Mouse (Mus musculus): ENCODE results near the gene Gm20696.

The Gm20696 gene

GRCm38 (mm10) chr6:99511862-99512261, 154.7 kb downstream of the Gm20696 start:
- DNase-seq: no peak

GRCm38 (mm10) chr6:99509189-99509592, 157.4 kb downstream of the Gm20696 start:
- no peak for DNase-seq

GRCm38 (mm10) chr6:99506816-99507215, 159.8 kb downstream of the Gm20696 start:
- no peak for DNase-seq

GRCm38 (mm10) chr6:99503741-99504140, 162.9 kb downstream of the Gm20696 start:
- no peak for DNase-seq

GRCm38 (mm10) chr6:99502727-99503126, 163.9 kb downstream of the Gm20696 start:
- no peak for DNase-seq

- no peak for DNase-seq
Measured at GRCm38 (mm10) chr6:99502314-99502713, 164.3 kb downstream of the Gm20696 start.

GRCm38 (mm10) chr6:99500570-99501270, 165.9 kb downstream of the Gm20696 start:
- DNase-seq: no peak

GRCm38 (mm10) chr6:99498082-99498481, 168.5 kb downstream of the Gm20696 start:
- no peak for DNase-seq

- DNase-seq: no peak
Measured at GRCm38 (mm10) chr6:99496114-99496513, 170.5 kb downstream of the Gm20696 start.

GRCm38 (mm10) chr6:99492937-99493336, 173.7 kb downstream of the Gm20696 start:
- no peak for DNase-seq

GRCm38 (mm10) chr6:99491979-99492544, 174.5 kb downstream of the Gm20696 start:
- DNase-seq: no peak

- no peak for DNase-seq
Measured at GRCm38 (mm10) chr6:99491146-99491545, 175.5 kb downstream of the Gm20696 start.

- DNase-seq: no peak
Measured at GRCm38 (mm10) chr6:99489900-99490648, 176.5 kb downstream of the Gm20696 start.

- no peak for DNase-seq
Measured at GRCm38 (mm10) chr6:99489423-99489822, 177.2 kb downstream of the Gm20696 start.

- no peak for DNase-seq
Measured at GRCm38 (mm10) chr6:99485884-99486640, 180.5 kb downstream of the Gm20696 start.

GRCm38 (mm10) chr6:99485217-99485883, 181.2 kb downstream of the Gm20696 start:
- DNase-seq: peak; percentile 64

- no peak for DNase-seq
Measured at GRCm38 (mm10) chr6:99484884-99485216, 181.7 kb downstream of the Gm20696 start.

- no peak for DNase-seq
Measured at GRCm38 (mm10) chr6:99484197-99484725, 182.3 kb downstream of the Gm20696 start.

- DNase-seq: no peak
Measured at GRCm38 (mm10) chr6:99483556-99483955, 183.0 kb downstream of the Gm20696 start.

GRCm38 (mm10) chr6:99481568-99481967, 185.0 kb downstream of the Gm20696 start:
- DNase-seq: no peak

- DNase-seq: no peak
Measured at GRCm38 (mm10) chr6:99478873-99479650, 187.5 kb downstream of the Gm20696 start.

GRCm38 (mm10) chr6:99475040-99475439, 191.6 kb downstream of the Gm20696 start:
- DNase-seq: no peak

Data from right cerebral cortex, postnatal 25 days (tissue).